Mouse (Mus musculus) limb, embryonic 11.5 days (tissue): ENCODE measurements around the gene Banp. TPM values are rescaled to one million over a fixed set of nuclear protein-coding genes. Genes with fewer than 3 reads are reported as not detected.

ENCODE experiments used
- ATAC-seq: fragments of 200-750 bp; cut with Nextera tagmentation; 2 replicates; pipeline ENCODE4 v1.8.0; 2017; ENCODE audit warnings: low read depth; ENCODE audit not compliant: insufficient number of reproducible peaks, low FRiP score, low TSS enrichment
- DNase-seq: peaks from one replicate; pipeline ENCODE4 v3.0.0-alpha.2; 2015; ENCODE audit warnings: low spot score
- H3K27ac ChIP-seq: fragments of 300-500 bp; sonication (generic); replicated peaks from 2 replicates; pipeline ENCODE4 v1.5.1; 2014; ENCODE audit warnings: low read depth, mild to moderate bottlenecking, low read length
- H3K27me3 ChIP-seq: fragments of 300-500 bp; sonication (generic); 2 replicates; pipeline ENCODE4 v1.6.1; 2014; ENCODE audit warnings: mild to moderate bottlenecking, low read length, mixed read lengths; ENCODE audit not compliant: control insufficient read depth, insufficient read depth
- H3K36me3 ChIP-seq: fragments of 300-500 bp; sonication (generic); 2 replicates; pipeline ENCODE4 v1.6.1; 2014; ENCODE audit warnings: mild to moderate bottlenecking, low read length, moderate library complexity, mixed read lengths; ENCODE audit not compliant: control insufficient read depth, insufficient read depth
- H3K4me1 ChIP-seq: fragments of 300-500 bp; sonication (generic); 2 replicates; pipeline ENCODE4 v1.6.1; 2014; ENCODE audit warnings: low read length, mixed read lengths; ENCODE audit not compliant: control insufficient read depth, insufficient read depth
- H3K4me2 ChIP-seq: fragments of 300-500 bp; sonication (generic); 2 replicates; pipeline ENCODE4 v1.6.1; 2014; ENCODE audit warnings: low read depth, mild to moderate bottlenecking, moderate library complexity; ENCODE audit not compliant: severe bottlenecking
- H3K4me3 ChIP-seq: fragments of 300-500 bp; sonication (generic); 2 replicates; pipeline ENCODE4 v1.5.1; 2014; ENCODE audit warnings: low read depth, low read length
- H3K9ac ChIP-seq: fragments of 300-500 bp; sonication (generic); 2 replicates; pipeline ENCODE4 v1.6.1; 2014; ENCODE audit warnings: mild to moderate bottlenecking, low read length
- H3K9me3 ChIP-seq: fragments of 300-500 bp; sonication (generic); 2 replicates; pipeline ENCODE4 v1.6.1; 2016; ENCODE audit warnings: low read length; ENCODE audit not compliant: control insufficient read depth
- WGBS: fragments of 180-500 bp; shearing (Covaris S2); extraction: QIAGEN DNeasy Blood & Tissue Kit; methylation state at CpG from one replicate; pipeline ENCODE4 v1.1.7; 2014; 5-methylcytosine and 5-hydroxymethylcytosine counted together
- polyA plus RNA-seq: library from polyadenylated mRNA; unstranded; fragments of >200 nt; fragmentation: Nextera tagmentation; extraction: Ambion mirVana; gene quantifications from 2 replicates; pipeline ENCODE4 v1.2.1, GENCODE M21; 2014

Banp gene
- polyA plus RNA-seq, 1 experiment from 2014 or later, result 58.1 TPM

DNA sequence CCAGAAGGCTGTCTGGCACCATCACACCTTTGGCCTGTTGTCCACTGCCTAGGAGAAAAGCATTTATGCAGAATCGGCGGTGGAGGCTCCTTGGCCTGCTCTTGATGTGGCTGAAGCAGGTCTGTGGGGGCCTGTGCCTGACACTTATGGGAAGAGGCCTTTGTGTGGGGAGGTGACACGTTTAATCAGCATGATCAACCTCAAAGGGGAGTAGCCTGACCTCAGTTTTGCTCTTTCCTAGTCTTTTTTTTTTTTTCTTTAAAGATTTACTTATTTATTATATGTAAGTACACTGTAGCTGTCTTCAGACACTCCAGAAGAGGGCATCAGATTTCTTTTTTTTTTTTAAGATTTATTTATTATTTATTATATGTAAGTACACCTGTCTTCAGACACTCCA, 13.3 kb downstream of the Banp start:
- Histone ChIP-seq H3K9me3 (no peaks in the 10 kb centered on the region), H3K36me3 (no peaks in the 10 kb centered on the region; the same call in 1 of the 2 replicates), H3K4me3 (no peak overlapping the region), H3K4me2 (no peak overlapping the region), H3K27me3 (no peaks in the 10 kb centered on the region), H3K4me1 (peaks cover 26% of the 10 kb centered on the region), H3K9ac (no peak overlapping the region), H3K27ac (no peak overlapping the region)
- ATAC-seq, result no peak
- WGBS, result 84% methylated on average over 3 of the region's 3 CpGs
- no peak for DNase-seq

DNA sequence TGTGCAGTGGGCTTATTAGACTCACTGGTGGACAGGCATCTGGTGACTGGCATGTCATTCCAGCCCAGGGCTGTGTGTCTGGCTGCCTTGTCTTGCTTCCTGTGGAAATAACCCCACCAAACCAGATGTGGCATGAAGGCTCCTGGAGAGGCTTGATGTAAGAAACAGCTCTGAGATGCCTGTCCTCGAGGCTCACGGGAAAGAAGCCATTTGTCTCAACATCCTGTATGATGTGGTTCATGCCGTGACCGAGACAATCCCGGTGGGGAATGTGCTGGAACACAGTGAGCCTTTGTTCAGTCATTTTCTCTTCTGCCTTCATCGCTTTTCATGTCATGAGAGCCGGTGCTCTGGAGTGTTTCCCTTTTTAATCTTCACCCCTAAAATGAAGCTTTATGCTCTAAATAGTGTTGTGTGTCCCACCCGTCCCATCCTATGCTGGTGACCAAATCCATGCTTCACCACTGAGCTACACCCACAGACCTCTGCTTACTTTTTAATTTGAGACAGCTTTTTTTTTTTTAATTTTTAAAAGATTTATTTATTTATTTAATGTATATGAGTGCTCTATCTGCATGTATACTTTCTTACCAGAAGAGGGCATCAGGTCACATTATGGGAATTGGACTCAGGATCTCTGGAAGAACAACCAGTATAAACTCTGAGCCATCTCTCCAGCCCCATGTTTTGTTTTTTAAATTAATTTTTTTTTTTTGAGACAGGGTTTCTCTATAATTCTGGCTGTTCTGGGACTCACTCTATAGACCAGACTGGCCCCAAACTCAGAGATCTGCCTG, 15.4 kb downstream of the Banp start:
- peak; percentile 25 for DNase-seq
- H3K9me3 ChIP-seq, result no peaks in the 10 kb centered on the region
- no peak overlapping the region for H3K4me2 ChIP-seq
- WGBS, result 86% methylated on average over 8 of the region's 8 CpGs
- no peak overlapping the region for H3K4me3 ChIP-seq
- H3K27me3 ChIP-seq, result no peaks in the 10 kb centered on the region
- ATAC-seq, result no peak
- no peaks in the 10 kb centered on the region; the same call in 1 of the 2 replicates for H3K36me3 ChIP-seq
- H3K27ac ChIP-seq, result no peak overlapping the region
- no peak overlapping the region for H3K9ac ChIP-seq
- H3K4me1 ChIP-seq, result peaks cover 40% of the 10 kb centered on the region

DNA sequence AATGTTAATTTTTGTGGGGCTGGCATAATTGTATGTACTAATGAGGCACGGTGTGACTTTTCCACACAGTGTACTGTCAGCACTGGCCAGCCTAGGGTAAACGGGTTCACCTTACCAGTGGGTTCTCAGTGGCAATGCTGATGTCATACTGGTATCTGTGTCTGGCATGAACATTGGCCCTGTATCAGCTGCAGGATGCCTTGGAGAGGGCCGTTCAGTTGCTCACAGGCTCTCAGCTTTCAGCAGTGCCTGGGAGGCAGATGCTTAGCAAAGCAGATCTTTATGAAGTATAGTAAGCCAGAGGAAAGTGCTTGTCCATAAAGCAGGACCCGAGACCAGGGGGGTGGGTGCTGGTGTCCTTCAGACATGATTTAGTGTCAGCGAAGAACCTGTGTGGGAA, 16.6 kb downstream of the Banp start:
- Histone ChIP-seq H3K27me3 (no peaks in the 10 kb centered on the region), H3K4me2 (no peak overlapping the region), H3K36me3 (no peaks in the 10 kb centered on the region; the same call in 1 of the 2 replicates), H3K4me3 (no peak overlapping the region), H3K9me3 (no peaks in the 10 kb centered on the region), H3K27ac (no peak overlapping the region; the same call in 1 of the 2 replicates), H3K9ac (no peak overlapping the region), H3K4me1 (peaks cover 40% of the 10 kb centered on the region)
- 56% methylated on average over 5 of the region's 5 CpGs for WGBS
- ATAC-seq (no peak), DNase-seq (peak; percentile 31)

DNA sequence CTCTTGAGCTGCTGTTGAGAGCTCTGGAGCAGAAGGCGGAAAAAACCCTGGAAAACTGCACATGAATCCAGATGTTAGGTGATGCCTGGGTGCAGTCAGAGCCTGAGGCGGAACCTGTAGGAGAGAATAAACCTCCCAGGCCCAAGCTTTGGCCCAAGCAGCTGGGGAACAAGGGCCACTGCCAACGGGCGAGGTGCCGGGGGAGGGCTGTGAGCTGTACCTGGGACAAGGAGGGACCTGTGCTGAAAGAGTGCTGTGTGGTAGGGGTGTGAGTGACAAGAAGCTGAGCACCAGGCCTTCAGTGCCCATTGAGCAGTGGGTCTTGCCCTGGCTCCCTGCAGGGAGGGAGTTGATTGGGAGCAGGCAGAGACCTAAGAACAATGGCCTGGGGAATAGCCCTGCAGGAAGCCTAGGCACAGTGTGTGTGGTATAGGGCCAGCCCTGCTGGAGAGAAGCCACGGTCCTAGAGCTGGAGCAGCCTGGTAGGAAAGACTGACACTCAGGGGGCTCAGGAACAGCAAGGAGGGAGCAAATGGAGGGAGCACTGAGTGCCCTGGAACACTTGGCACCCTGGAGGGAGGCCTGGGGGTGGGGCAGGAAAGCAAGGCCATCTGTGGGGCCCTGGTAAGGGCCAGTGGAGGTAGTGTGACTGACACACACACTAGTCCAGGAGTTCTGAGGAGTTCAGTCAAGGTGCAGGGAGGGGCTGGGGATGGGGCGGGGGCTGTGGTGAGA, 17.3 kb downstream of the Banp start:
- Histone ChIP-seq H3K4me1 (peaks cover 40% of the 10 kb centered on the region), H3K4me2 (peak overlapping the region; percentile 1; the same call in 1 of the 2 replicates), H3K9me3 (no peaks in the 10 kb centered on the region), H3K36me3 (no peaks in the 10 kb centered on the region), H3K9ac (no peak overlapping the region; the same call in 1 of the 2 replicates), H3K4me3 (no peak overlapping the region), H3K27me3 (no peaks in the 10 kb centered on the region), H3K27ac (peak overlapping the region; percentile 37)
- 46% methylated on average over 7 of the region's 7 CpGs for WGBS
- peak; percentile 37 for DNase-seq
- peak; percentile 59; the same call in 1 of the 2 replicates for ATAC-seq

DNA sequence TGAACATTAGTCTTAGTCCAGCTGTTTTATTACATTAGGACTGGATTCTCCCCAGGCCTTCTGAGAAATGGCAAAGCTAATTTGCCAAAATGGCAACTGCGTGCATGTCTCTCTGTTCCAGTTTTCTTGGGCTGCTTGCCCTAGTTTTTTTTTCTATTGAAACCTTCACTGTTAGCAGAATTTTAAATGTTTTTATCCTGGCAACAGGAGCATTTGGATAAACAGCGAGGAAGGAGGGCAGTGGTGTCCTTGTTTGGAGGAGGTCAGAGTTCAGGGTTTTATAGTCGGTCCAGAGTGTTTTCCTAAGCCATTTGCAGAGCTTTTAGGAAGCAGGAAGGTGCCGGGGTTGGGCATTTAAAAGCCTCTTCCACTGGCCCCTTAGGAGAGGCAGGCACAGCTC, 18.4 kb downstream of the Banp start:
- no peak for ATAC-seq
- Histone ChIP-seq H3K4me2 (no peak overlapping the region), H3K9ac (no peak overlapping the region), H3K27me3 (no peaks in the 10 kb centered on the region), H3K27ac (peak overlapping the region; percentile 37), H3K4me1 (peaks cover 40% of the 10 kb centered on the region), H3K36me3 (no peaks in the 10 kb centered on the region), H3K4me3 (no peak overlapping the region), H3K9me3 (no peaks in the 10 kb centered on the region)
- DNase-seq, result peak; percentile 36
- 24% methylated on average over 4 of the region's 4 CpGs for WGBS

DNA sequence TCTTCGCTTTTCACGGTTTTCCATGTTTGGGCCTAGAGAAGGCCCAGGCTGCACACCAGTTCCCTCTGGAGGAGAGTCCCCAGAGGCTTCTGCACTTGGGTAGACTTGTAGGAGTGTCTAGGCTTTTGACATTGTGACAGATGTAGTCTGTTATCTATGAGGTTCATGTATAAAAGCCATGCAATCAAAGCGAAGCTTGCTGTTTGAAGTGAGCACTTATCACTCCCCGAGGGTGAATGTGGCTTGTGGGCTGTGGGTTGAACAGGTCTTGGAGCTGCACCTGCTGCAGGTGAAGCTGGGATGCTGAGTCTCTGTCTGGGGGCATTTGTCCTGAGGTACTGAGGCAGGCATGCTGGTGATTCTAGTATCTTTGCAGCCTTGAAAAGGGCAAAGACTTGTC, 19.0 kb downstream of the Banp start:
- no peak overlapping the region for H3K9ac ChIP-seq
- 66% methylated on average over 4 of the region's 4 CpGs for whole genome bisulfite sequencing
- H3K4me2 ChIP-seq, result no peak overlapping the region
- H3K27ac ChIP-seq, result peak overlapping the region; percentile 37
- DNase-seq (no peak), ATAC-seq (no peak)
- H3K4me3 ChIP-seq, result no peak overlapping the region
- peaks cover 40% of the 10 kb centered on the region for H3K4me1 ChIP-seq
- H3K27me3 ChIP-seq, result no peaks in the 10 kb centered on the region
- no peaks in the 10 kb centered on the region for H3K36me3 ChIP-seq
- no peaks in the 10 kb centered on the region for H3K9me3 ChIP-seq

DNA sequence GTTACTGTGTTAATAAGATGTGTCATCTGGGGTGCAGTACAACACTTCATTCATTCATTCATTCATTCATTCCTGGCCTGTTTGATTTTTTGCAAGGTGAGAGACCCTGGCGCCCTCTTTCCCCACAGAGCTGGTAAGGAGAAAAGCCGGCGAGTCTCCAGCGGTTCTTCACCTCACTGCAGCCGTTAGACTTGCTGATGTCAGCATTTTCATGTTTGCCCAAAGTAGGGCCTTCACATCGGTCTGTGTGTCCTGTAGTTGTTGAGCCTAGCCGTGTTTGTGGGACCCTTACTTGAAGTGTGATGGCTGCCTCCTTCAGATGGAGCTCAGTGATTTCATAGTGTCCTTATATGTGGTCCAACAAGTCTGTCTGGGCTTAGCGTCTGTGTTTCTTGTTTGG, 20.7 kb downstream of the Banp start:
- WGBS, result 92% methylated on average over 8 of the region's 8 CpGs
- peaks cover under 1% of the 10 kb centered on the region; the same call in 1 of the 2 replicates for H3K36me3 ChIP-seq
- H3K9me3 ChIP-seq, result no peaks in the 10 kb centered on the region
- ATAC-seq, result no peak
- no peak for DNase-seq
- H3K4me1 ChIP-seq, result peaks cover 38% of the 10 kb centered on the region
- no peaks in the 10 kb centered on the region for H3K27me3 ChIP-seq
- no peak overlapping the region for H3K4me2 ChIP-seq
- H3K4me3 ChIP-seq, result no peak overlapping the region
- H3K27ac ChIP-seq, result no peak overlapping the region
- no peak overlapping the region for H3K9ac ChIP-seq

DNA sequence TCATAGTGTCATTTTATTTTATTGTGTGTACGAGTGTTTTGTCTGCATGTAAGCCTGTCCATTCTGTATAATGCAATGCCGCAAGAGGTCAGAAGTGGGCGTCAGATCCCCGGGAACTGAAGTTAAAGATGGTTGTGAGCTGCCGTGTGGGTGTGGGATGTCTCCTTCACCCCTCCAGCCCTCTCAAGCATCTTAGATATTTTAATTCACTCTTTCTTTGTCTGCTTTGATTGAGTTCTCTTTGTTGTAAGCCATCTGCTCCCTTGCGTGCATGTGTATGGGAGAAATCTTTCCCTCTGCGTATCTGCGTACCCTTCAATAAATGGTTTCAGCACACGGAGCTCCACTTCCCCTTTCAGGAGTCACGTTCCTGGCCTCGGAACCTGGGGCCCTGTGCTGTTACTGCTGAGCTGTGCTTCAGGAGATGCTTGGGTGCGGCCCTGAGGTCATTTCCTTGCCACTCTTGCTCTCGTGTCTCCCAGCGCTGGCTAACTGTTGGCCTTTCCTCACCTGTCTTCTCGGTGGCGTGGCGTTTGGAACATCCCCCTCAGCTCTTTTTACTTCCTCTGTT, 22.0 kb downstream of the Banp start:
- Histone ChIP-seq H3K9me3 (no peaks in the 10 kb centered on the region), H3K36me3 (peaks cover 6% of the 10 kb centered on the region), H3K4me1 (peaks cover 28% of the 10 kb centered on the region), H3K27me3 (no peaks in the 10 kb centered on the region), H3K4me3 (no peak overlapping the region), H3K27ac (no peak overlapping the region), H3K4me2 (no peak overlapping the region), H3K9ac (no peak overlapping the region)
- DNase-seq (no peak), ATAC-seq (no peak)
- 86% methylated on average over 17 of the region's 17 CpGs for WGBS
